22 mouse cellular contexts compared by ENCODE assay signal in genomic region chr7:71992526-71992925, GRCm38 (mm10).
A peak's percentile ranks its signal among the peaks of the same experiment; 100 is the strongest.
DNase-seq lines count a peak whose midpoint lies in the region; ATAC-seq and TF ChIP-seq lines count a peak whose summit lies in the region.
"Had no signal": no experiment of that assay in that cellular context is flagged by ENCODE, and none has a peak within 500 bp of the region (broad histone marks: within the 10 kb centered on the region; RNA-seq: fewer than 3 reads in every experiment).

No protein-coding gene starts in this region.

- H3K9ac ChIP-seq in kidney, embryonic 14.5 days (ENCODE audit: low read depth, low read length), result no peak overlapping the region
- H3K9ac ChIP-seq in ES-Bruce4 (ENCODE audit: low read depth, poor library complexity, severe bottlenecking) (no peak overlapping the region), ES-E14 (ENCODE audit: insufficient read depth, low read depth, low read length, poor library complexity, severe bottlenecking) (no peak overlapping the region)
- H3K9ac ChIP-seq: embryonic facial prominence, embryonic 13.5 days; embryonic facial prominence, embryonic 15.5 days; forebrain, embryonic 12.5 days had no signal

- 61% methylated on average over 3 of the region's 3 CpGs for WGBS in kidney, adult 2 months
- 83% methylated on average over 3 of the region's 3 CpGs for WGBS in kidney, embryonic 14.5 days

- no peak for ATAC-seq in kidney, embryonic 14.5 days (ENCODE audit: low FRiP score, low TSS enrichment)
- ATAC-seq: forebrain, embryonic 14.5 days; forebrain, embryonic 16.5 days had no signal

- DNase-seq in kidney, adult 2 months, result peak; percentile 74
- no peak for DNase-seq in ES-E14 (ENCODE audit: low read depth, low spot score)
- no peak for DNase-seq in gastrocnemius, postnatal 10 days
- DNase-seq: adrenal gland, adult 2 months; adrenal gland, postnatal 10 days; adrenal gland, postnatal 25 days; cerebellum, adult 11 months; cerebellum, adult 18-20 months; cerebellum, adult 8-10 months; cerebellum, adult 9-11 months; cerebellum, postnatal 14 days; cerebellum, postnatal 36 days; embryo, embryonic 11 days had no signal

- H3K4me1 ChIP-seq in kidney, adult 2 months (ENCODE audit: control insufficient read depth, insufficient read depth, low read length), result peaks cover 2% of the 10 kb centered on the region; the same call in 1 of the 2 replicates
- no peaks in the 10 kb centered on the region for H3K4me1 ChIP-seq in kidney, embryonic 14.5 days (ENCODE audit: control insufficient read depth, insufficient read depth, low read length)
- H3K4me1 ChIP-seq in ES-Bruce4 (ENCODE audit: control insufficient read depth, insufficient read depth, low read length) (peaks cover 11% of the 10 kb centered on the region), ES-E14 (ENCODE audit: control insufficient read depth in 2 of 2, insufficient read depth in 2 of 2, low read length in 2 of 2, poor library complexity in 1 of 2) (peaks cover 4 to 5% of the 10 kb centered on the region in 2 experiments; a peak in 2 of 4 replicates)
- H3K4me1 ChIP-seq: embryonic facial prominence, embryonic 13.5 days; embryonic facial prominence, embryonic 15.5 days; forebrain, embryonic 10.5 days; forebrain, embryonic 12.5 days had no signal

- no peak for TF ChIP-seq EP300 in ES-Bruce4 (IDR thresholded peaks at IDR 0.05; ENCODE audit: insufficient read depth, low read depth, low read length)

- H3K9me3 ChIP-seq in kidney, embryonic 14.5 days (ENCODE audit: control insufficient read depth, low read length), result no peaks in the 10 kb centered on the region
- H3K9me3 ChIP-seq in ES-Bruce4 (replicated peaks; ENCODE audit: control insufficient read depth, insufficient read depth, low read length, poor library complexity, severe bottlenecking), result peaks cover 16% of the 10 kb centered on the region
- no peaks in the 10 kb centered on the region for H3K9me3 ChIP-seq in ES-E14 (ENCODE audit: control insufficient read depth, insufficient read depth, low read depth, low read length)
- H3K9me3 ChIP-seq: embryonic facial prominence, embryonic 13.5 days; embryonic facial prominence, embryonic 15.5 days; forebrain, embryonic 10.5 days; forebrain, embryonic 12.5 days had no signal

- no peak for TF ChIP-seq CTCF in kidney, adult 2 months (conservative IDR thresholded peaks at IDR 0.05; ENCODE audit: insufficient read depth, insufficient read length, low read depth, low read length)
- no peak for TF ChIP-seq CTCF in ES-Bruce4 (IDR thresholded peaks at IDR 0.05; ENCODE audit: low read depth, low read length)

- TF ChIP-seq POLR2A in kidney, adult 2 months (IDR thresholded peaks at IDR 0.05; ENCODE audit: low read depth, low read length), result no peak
- no peak for TF ChIP-seq POLR2A in ES-Bruce4 (IDR thresholded peaks at IDR 0.05; ENCODE audit: insufficient read depth, low read length)

- H3K27me3 ChIP-seq in kidney, adult 2 months (replicated peaks; ENCODE audit: control insufficient read depth, insufficient read depth, low read length), result no peaks in the 10 kb centered on the region
- H3K27me3 ChIP-seq in kidney, embryonic 14.5 days (ENCODE audit: control insufficient read depth, insufficient read depth, low read length), result no peaks in the 10 kb centered on the region
- H3K27me3 ChIP-seq in ES-Bruce4 (ENCODE audit: control insufficient read depth, insufficient read depth, low read length, poor library complexity, severe bottlenecking), result no peaks in the 10 kb centered on the region; the same call in 1 of the 2 replicates
- H3K27me3 ChIP-seq: embryonic facial prominence, embryonic 13.5 days; embryonic facial prominence, embryonic 15.5 days; forebrain, embryonic 12.5 days had no signal

- peak overlapping the region; percentile 55; the same call in 1 of the 2 replicates for H3K27ac ChIP-seq in kidney, adult 2 months (ENCODE audit: insufficient read depth, low read depth, low read length)
- no peak overlapping the region for H3K27ac ChIP-seq in kidney, embryonic 14.5 days (ENCODE audit: low read depth, low read length)
- H3K27ac ChIP-seq in ES-Bruce4 (ENCODE audit: insufficient read depth, low read length) (peak overlapping the region; percentile 98), ES-E14 (ENCODE audit: insufficient read depth, low read depth, low read length, poor library complexity, severe bottlenecking) (peak overlapping the region; percentile 84; the same call in 1 of the 2 replicates)
- H3K27ac ChIP-seq: embryonic facial prominence, embryonic 13.5 days; embryonic facial prominence, embryonic 15.5 days; forebrain, embryonic 10.5 days; forebrain, embryonic 12.5 days had no signal

- H3K4me3 ChIP-seq in kidney, adult 2 months (ENCODE audit: insufficient read depth, low read depth, low read length), result no peak overlapping the region
- no peak overlapping the region for H3K4me3 ChIP-seq in kidney, embryonic 14.5 days (ENCODE audit: low read length)
- H3K4me3 ChIP-seq in ES-Bruce4 (ENCODE audit: low read depth, low read length), result no peak overlapping the region
- no peak overlapping the region for H3K4me3 ChIP-seq in ES-E14 (ENCODE audit: insufficient read depth in 1 of 2, low read depth in 1 of 2, low read length in 2 of 2, poor library complexity in 1 of 2, severe bottlenecking in 1 of 2)
- H3K4me3 ChIP-seq: embryonic facial prominence, embryonic 13.5 days; embryonic facial prominence, embryonic 15.5 days; erythroblast, embryonic 14.5 days; forebrain, embryonic 10.5 days; forebrain, embryonic 12.5 days had no signal

- H3K4me2 ChIP-seq in kidney, embryonic 14.5 days (replicated peaks; ENCODE audit: low read depth, low read length), result no peak overlapping the region
- H3K4me2 ChIP-seq: embryonic facial prominence, embryonic 13.5 days; embryonic facial prominence, embryonic 15.5 days; forebrain, embryonic 12.5 days had no signal

- in situ Hi-C loops in ES-E14 (cut with MboI; ENCODE audit: low sequenced_read_pairs in 2 of 2, unreplicated experiment in 2 of 2), result no loop called here

- H3K36me3 ChIP-seq in kidney, adult 2 months (ENCODE audit: control insufficient read depth, insufficient read depth, low read length), result no peaks in the 10 kb centered on the region
- no peaks in the 10 kb centered on the region for H3K36me3 ChIP-seq in kidney, embryonic 14.5 days (ENCODE audit: control insufficient read depth, insufficient read depth, low read length)
- H3K36me3 ChIP-seq in ES-Bruce4 (ENCODE audit: control insufficient read depth, insufficient read depth, low read length, poor library complexity, severe bottlenecking), result no peaks in the 10 kb centered on the region
- no peaks in the 10 kb centered on the region for H3K36me3 ChIP-seq in ES-E14 (ENCODE audit: control insufficient read depth, insufficient read depth, low read length, poor library complexity, severe bottlenecking)
- H3K36me3 ChIP-seq: embryonic facial prominence, embryonic 13.5 days; embryonic facial prominence, embryonic 15.5 days; forebrain, embryonic 10.5 days; forebrain, embryonic 12.5 days had no signal

TF ChIP-seq in ES-E14, 5 proteins besides CTCF, POLR2A, EP300 and RAD21:
- TF ChIP-seq CHD2 (IDR thresholded peaks at IDR 0.05; ENCODE audit: low read depth, low read length), result no peak
- TF ChIP-seq ZNF384 (IDR thresholded peaks at IDR 0.05; ENCODE audit: low read depth, low read length), result no peak
- TF ChIP-seq HCFC1 (IDR thresholded peaks at IDR 0.05; ENCODE audit: borderline replicate concordance, insufficient read depth, low read length), result no peak
- no peak for TF ChIP-seq MAFK (IDR thresholded peaks at IDR 0.05; ENCODE audit: insufficient read depth, low read depth, low read length)
- no peak for TF ChIP-seq ZC3H11A (IDR thresholded peaks at IDR 0.05; ENCODE audit: borderline replicate concordance, low read depth, low read length)
